Comparison of ENCODE assay signal across 1 mouse cellular context in the genomic region with DNA sequence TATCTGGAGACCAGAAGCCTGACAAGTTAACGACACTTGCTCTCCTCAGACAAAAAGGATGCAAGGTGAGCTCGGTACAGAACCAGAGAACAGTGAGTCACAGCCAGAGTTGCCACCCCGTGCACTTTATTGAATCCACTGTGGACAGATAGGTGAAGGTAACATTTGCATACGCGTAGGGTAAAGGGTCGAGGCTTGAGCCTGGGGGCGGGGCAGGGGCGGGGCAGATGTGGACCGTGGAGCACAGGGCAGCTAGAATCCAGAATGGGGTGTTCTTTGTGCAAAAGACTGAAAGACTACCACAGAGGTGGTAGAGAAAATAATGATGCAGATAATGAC.
TF ChIP-seq lines count a peak whose summit lies in the region.

No protein-coding gene starts in this region.

TF ChIP-seq in MEL, 35 proteins besides CTCF, POLR2A, EP300 and RAD21 (continued from another document):
- no peak for TF ChIP-seq UBTF (IDR thresholded peaks at IDR 0.05; ENCODE audit: borderline replicate concordance, insufficient read depth, low read depth, low read length)
- TF ChIP-seq MEF2A (IDR thresholded peaks at IDR 0.05; ENCODE audit: extremely low read depth, insufficient replicate concordance, low read depth, low read length, poor library complexity, severe bottlenecking), result no peak
